In the genomic region with DNA sequence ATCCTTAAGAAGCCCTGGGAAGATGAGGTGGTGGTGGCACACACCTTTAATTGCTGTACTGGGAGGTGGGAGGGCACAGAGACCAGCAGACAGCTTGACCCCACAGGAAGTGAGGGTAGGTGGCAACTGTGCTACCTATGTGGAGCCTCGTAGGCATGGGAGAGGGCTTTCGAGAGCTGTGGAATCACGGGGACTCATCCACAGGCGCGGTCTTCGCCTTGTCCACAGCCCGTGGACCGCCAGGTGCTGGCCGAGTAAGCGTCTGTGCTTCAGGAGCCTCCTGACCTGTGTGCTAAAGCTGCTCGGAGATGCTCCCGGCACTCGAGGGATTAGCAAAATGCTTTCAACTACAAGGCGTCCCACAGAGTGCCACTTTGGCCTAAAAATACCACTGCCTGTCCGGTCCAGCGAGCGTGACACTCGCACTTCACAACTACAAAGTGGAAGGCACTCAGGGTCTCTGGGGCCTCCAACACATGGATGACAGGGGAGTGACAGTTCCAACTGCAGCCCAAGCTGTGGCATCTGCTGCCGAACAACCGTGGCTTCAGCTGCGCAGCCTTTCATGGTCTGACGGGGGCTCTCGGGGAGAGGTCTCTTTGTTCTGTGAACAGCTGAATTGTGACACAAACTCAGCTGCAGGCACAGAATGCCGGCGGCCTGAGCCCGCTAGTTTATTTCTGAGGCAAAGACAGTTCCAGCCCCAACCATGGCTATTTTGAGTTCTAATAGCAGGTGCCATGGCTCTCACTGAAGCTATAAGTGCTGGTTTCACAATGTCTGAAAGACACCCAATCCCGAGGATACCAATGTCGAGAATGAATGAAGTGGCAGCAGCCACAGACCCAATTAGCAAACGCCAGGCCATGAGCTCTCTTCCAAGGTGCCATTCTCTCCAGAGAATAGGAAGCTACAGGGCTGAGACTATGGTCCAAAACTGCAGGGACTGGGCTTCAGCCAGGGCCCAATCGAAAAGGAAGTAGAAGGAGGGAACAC, we compare ENCODE assay signal across 8 mouse cellular contexts. TPM values are rescaled to one million over a fixed set of nuclear protein-coding genes. Genes with fewer than 3 reads are reported as not detected.
DNase-seq lines count a peak whose midpoint lies in the region; ATAC-seq and TF ChIP-seq lines count a peak whose summit lies in the region.
"Had no signal": no experiment of that assay in that cellular context is flagged by ENCODE, and none has a peak within 500 bp of the region (broad histone marks: within the 10 kb centered on the region; RNA-seq: fewer than 3 reads in every experiment).

No protein-coding gene starts in this region.

- peak; percentile 13 to 18 for DNase-seq in B cell, adult 2 months
- DNase-seq in ZHBTc4 (ENCODE audit: low read depth, low spot score) = peak; percentile 8
- DNase-seq in heart, adult 2 months = peak; percentile 31 to 45
- peak; percentile 62 for DNase-seq in limb, embryonic 14.5 days (ENCODE audit: low spot score)
- peak; percentile 83 for DNase-seq in thymus, adult 2 months
- no peak for DNase-seq in kidney, adult 8-10 months
- DNase-seq in cerebellum, postnatal 4 days (ENCODE audit: low spot score in 2 of 2) = no peak

- no peak overlapping the region for H3K9ac ChIP-seq in heart, adult 2 months (ENCODE audit: low read depth, low read length)
- H3K9ac ChIP-seq in limb, embryonic 14.5 days (ENCODE audit: low read depth, low read length, severe bottlenecking) = no peak overlapping the region

- intact Hi-C loops in heart, adult 2 months (cut with DNase I) = no loop called here

- H3K4me3 ChIP-seq in heart, adult 2 months = no peak overlapping the region
- H3K4me3 ChIP-seq in limb, embryonic 14.5 days (replicated peaks; ENCODE audit: low read length) = no peak overlapping the region
- H3K4me3 ChIP-seq in thymus, adult 2 months (ENCODE audit: control insufficient read depth, insufficient read depth, low read length) = peak overlapping the region; percentile 11

- no peaks in the 10 kb centered on the region for H3K9me3 ChIP-seq in limb, embryonic 14.5 days (ENCODE audit: control insufficient read depth, low read length)

- H3K36me3 ChIP-seq in heart, adult 2 months (ENCODE audit: control insufficient read depth, insufficient read depth, low read length) = no peaks in the 10 kb centered on the region
- H3K36me3 ChIP-seq in limb, embryonic 14.5 days (ENCODE audit: control insufficient read depth, insufficient read depth, low read length) = peaks cover 17% of the 10 kb centered on the region
- H3K36me3 ChIP-seq in thymus, adult 2 months (ENCODE audit: control insufficient read depth, insufficient read depth, low read length) = no peaks in the 10 kb centered on the region

- WGBS in heart, adult 2 months = 59% methylated on average over 30 of the region's 30 CpGs
- 77% methylated on average over 30 of the region's 30 CpGs for WGBS in limb, embryonic 14.5 days
- WGBS in thymus, adult 2 months = 41% methylated on average over 30 of the region's 30 CpGs

- ATAC-seq in limb, embryonic 14.5 days (ENCODE audit: low FRiP score, low read depth) = peak; percentile 75

- TF ChIP-seq EP300 in heart, adult 2 months (IDR thresholded peaks at IDR 0.05; ENCODE audit: insufficient read depth, low read depth, low read length) = 0 out of 2 replicates have a peak, but pooled peaks have one; percentile 43

- H3K4me1 ChIP-seq in heart, adult 2 months (ENCODE audit: control insufficient read depth, insufficient read depth, low read length) = peaks cover 13% of the 10 kb centered on the region
- no peaks in the 10 kb centered on the region for H3K4me1 ChIP-seq in limb, embryonic 14.5 days (ENCODE audit: control insufficient read depth, insufficient read depth, low read length)
- peaks cover 63% of the 10 kb centered on the region for H3K4me1 ChIP-seq in thymus, adult 2 months (replicated peaks; ENCODE audit: control insufficient read depth, insufficient read depth, low read length)

- no peak overlapping the region for H3K4me2 ChIP-seq in limb, embryonic 14.5 days (replicated peaks; ENCODE audit: low read depth, low read length, severe bottlenecking)

- no peaks in the 10 kb centered on the region for H3K79me2 ChIP-seq in heart, adult 2 months (replicated peaks; ENCODE audit: control insufficient read depth, insufficient read depth, low read length)

- no peak for TF ChIP-seq CTCF in heart, adult 2 months (IDR thresholded peaks at IDR 0.05)
- TF ChIP-seq CTCF in thymus, adult 2 months (IDR thresholded peaks at IDR 0.05; ENCODE audit: borderline replicate concordance, control insufficient read depth, extremely low read depth, insufficient read depth, low read length, poor library complexity) = 0 out of 2 replicates have a peak, but pooled peaks have one; percentile 50

- H3K27ac ChIP-seq in heart, adult 2 months = peak overlapping the region; percentile 12; the same call in 1 of the 2 replicates
- 0 out of 2 replicates have a peak overlapping the region, but pooled peaks have one; percentile 48 for H3K27ac ChIP-seq in limb, embryonic 14.5 days (replicated peaks; ENCODE audit: low read depth, low read length)
- H3K27ac ChIP-seq in thymus, adult 2 months (ENCODE audit: control insufficient read depth, insufficient read depth, low read length) = peak overlapping the region; percentile 98
- H3K27ac ChIP-seq: kidney, postnatal 0 days had no signal

- TF ChIP-seq POLR2A in heart, adult 2 months (IDR thresholded peaks at IDR 0.05; ENCODE audit: insufficient read depth, low read depth, low read length) = no peak
- no peak for TF ChIP-seq POLR2A in limb, embryonic 14.5 days (IDR thresholded peaks at IDR 0.05; ENCODE audit: borderline replicate concordance, extremely low read depth, insufficient read depth, insufficient read length)
- peak; percentile 61 for TF ChIP-seq POLR2A in thymus, adult 2 months (IDR thresholded peaks at IDR 0.05; ENCODE audit: control insufficient read depth, extremely low read depth, insufficient read depth, low read length, poor library complexity)

- no peaks in the 10 kb centered on the region for H3K27me3 ChIP-seq in heart, adult 2 months (ENCODE audit: control insufficient read depth, insufficient read depth, low read length)
- H3K27me3 ChIP-seq in limb, embryonic 14.5 days (ENCODE audit: control insufficient read depth, insufficient read depth, low read length) = no peaks in the 10 kb centered on the region
- H3K27me3 ChIP-seq in thymus, adult 2 months (ENCODE audit: control insufficient read depth, insufficient read depth, low read length) = no peaks in the 10 kb centered on the region

RNA-seq across cellular contexts. Expression of a gene that starts 57.3 kb away (rescaled TPM):
- 10 to 100 TPM in 1 of 2 experiments, 1 to 10 TPM in 1; 9.4 to 12.2 TPM for total RNA-seq in heart, adult 2 months (2021)
- polyA plus RNA-seq in heart, adult 2 months (2012; rRNA removed) = 10.1 and 12.4 TPM in 2 replicates
- polyA plus RNA-seq in limb, embryonic 14.5 days (2012; rRNA removed) = 31.8 and 37.9 TPM in 2 replicates
- 38.2 and 41.6 TPM in 2 replicates for polyA plus RNA-seq in limb, embryonic 14.5 days (2014; fragmentation: Nextera tagmentation; extraction: Ambion mirVana)
- 197 and 252 TPM in 2 replicates for polyA plus RNA-seq in thymus, adult 2 months (2012; rRNA removed)

RNA-seq across cellular contexts. Expression of a gene that starts 57.4 kb away (rescaled TPM):
- total RNA-seq in heart, adult 2 months (2021) = 10 to 100 TPM in 1 of 2 experiments, 1 to 10 TPM in 1; 6.5 to 10.0 TPM
- polyA plus RNA-seq in heart, adult 2 months (2012; rRNA removed) = 8.7 and 12.4 TPM in 2 replicates
- polyA plus RNA-seq in limb, embryonic 14.5 days (2012; rRNA removed) = 27.1 and 31.0 TPM in 2 replicates
- 34.4 and 35.3 TPM in 2 replicates for polyA plus RNA-seq in limb, embryonic 14.5 days (2014; fragmentation: Nextera tagmentation; extraction: Ambion mirVana)
- polyA plus RNA-seq in thymus, adult 2 months (2012; rRNA removed) = 23.3 and 25.0 TPM in 2 replicates

Comparison
In these comparisons a context has a peak if more than half of its experiments do, and no peak if none do; other contexts are left out.
1. DNase-seq: peak in B cell, adult 2 months (2 of 2), ZHBTc4 (single experiment), heart, adult 2 months (2 of 2), limb, embryonic 14.5 days (single experiment) and thymus, adult 2 months (single experiment); none in kidney, adult 8-10 months (0 of 2) and cerebellum, postnatal 4 days (0 of 2).
2. H3K27ac ChIP-seq: peak in every context shown above with its lines; median percentile 98 in thymus, adult 2 months; 48 in limb, embryonic 14.5 days; 12 in heart, adult 2 months.